Mouse (Mus musculus): ENCODE measurements around the gene Mfap2.

- TF ChIP-seq CTCF (conservative IDR thresholded peaks at IDR 0.05; ENCODE audit: low read length): no peak
- no peak for TF ChIP-seq NANOG (IDR thresholded peaks at IDR 0.05; ENCODE audit: borderline replicate concordance, low read length)
Observed at GRCm38 (mm10) chr4:140967386-140968159, 42.6 kb upstream of the Mfap2 start.

All from E14TG2a.4 (cell line).